Comparison of ENCODE assay signal across 8 mouse cellular contexts in genomic region chr1:82838469-82839295, GRCm38 (mm10). TPM values are rescaled to one million over a fixed set of nuclear protein-coding genes. Genes with fewer than 3 reads are reported as not detected.
DNase-seq lines count a peak whose midpoint lies in the region; ATAC-seq and TF ChIP-seq lines count a peak whose summit lies in the region.

No protein-coding gene starts in this region.

- H3K27me3 ChIP-seq in ES-Bruce4 (ENCODE audit: control insufficient read depth, insufficient read depth, low read length, poor library complexity, severe bottlenecking): no peaks in the 10 kb centered on the region
- no peaks in the 10 kb centered on the region for H3K27me3 ChIP-seq in forebrain, embryonic 14.5 days (replicated peaks; ENCODE audit: control insufficient read depth, insufficient read depth, low read length)
- no peaks in the 10 kb centered on the region for H3K27me3 ChIP-seq in liver, embryonic 12.5 days (replicated peaks)

- intact Hi-C loops in heart, postnatal 10 days (cut with DNase I): loop anchor here (2.0 to 5.0 kb wide), 4 partner anchors 44 to 148 kb away; no protein-coding TSS in a partner anchor

- TF ChIP-seq EP300 in ES-Bruce4 (IDR thresholded peaks at IDR 0.05; ENCODE audit: insufficient read depth, low read depth, low read length): no peak

- peak; percentile 31 for ATAC-seq in forebrain, embryonic 14.5 days
- ATAC-seq in liver, embryonic 12.5 days: no peak

- no peak for TF ChIP-seq POLR2A in ES-Bruce4 (IDR thresholded peaks at IDR 0.05; ENCODE audit: insufficient read depth, low read length)

- H3K4me3 ChIP-seq in ES-Bruce4 (ENCODE audit: low read depth, low read length): peak overlapping the region; percentile 29
- H3K4me3 ChIP-seq in forebrain, embryonic 14.5 days (ENCODE audit: low read depth, low read length): peak overlapping the region; percentile 98
- peak overlapping the region; percentile 98 for H3K4me3 ChIP-seq in liver, embryonic 12.5 days

- no peak for TF ChIP-seq CTCF in ES-Bruce4 (IDR thresholded peaks at IDR 0.05; ENCODE audit: low read depth, low read length)

- no peaks in the 10 kb centered on the region for H3K4me1 ChIP-seq in ES-Bruce4 (ENCODE audit: control insufficient read depth, insufficient read depth, low read length)
- H3K4me1 ChIP-seq in forebrain, embryonic 14.5 days (ENCODE audit: control insufficient read depth, insufficient read depth, low read length): peaks cover 11% of the 10 kb centered on the region
- peaks cover 88% of the 10 kb centered on the region for H3K4me1 ChIP-seq in liver, embryonic 12.5 days

- peaks cover 11% of the 10 kb centered on the region for H3K36me3 ChIP-seq in ES-Bruce4 (ENCODE audit: control insufficient read depth, insufficient read depth, low read length, poor library complexity, severe bottlenecking)
- no peaks in the 10 kb centered on the region for H3K36me3 ChIP-seq in forebrain, embryonic 14.5 days (ENCODE audit: control insufficient read depth, insufficient read depth, low read length)
- peaks cover 22% of the 10 kb centered on the region for H3K36me3 ChIP-seq in liver, embryonic 12.5 days

- 33% methylated on average over 18 of the region's 18 CpGs for WGBS in forebrain, embryonic 14.5 days
- 29% methylated on average over 18 of the region's 18 CpGs for WGBS in liver, embryonic 12.5 days (ENCODE audit: insufficient replicate concordance)

- peak; percentile 56 for DNase-seq in heart, adult 11 months
- no peak for DNase-seq in heart, postnatal 10 days
- peak; percentile 7 for DNase-seq in forebrain, embryonic 14.5 days (ENCODE audit: low spot score)
- no peak for DNase-seq in embryo, embryonic 11 days
- DNase-seq in urinary bladder, adult 2 months (ENCODE audit: low spot score): no peak
- DNase-seq in ovary, postnatal 10 days (ENCODE audit: low spot score): no peak

- peak overlapping the region; percentile 42; the same call in 1 of the 2 replicates for H3K9ac ChIP-seq in ES-Bruce4 (ENCODE audit: low read depth, poor library complexity, severe bottlenecking)
- H3K9ac ChIP-seq in forebrain, embryonic 14.5 days (ENCODE audit: low read length): peak overlapping the region; percentile 97
- H3K9ac ChIP-seq in liver, embryonic 12.5 days: peak overlapping the region; percentile 99

- peak overlapping the region; percentile 71 for H3K4me2 ChIP-seq in forebrain, embryonic 14.5 days (ENCODE audit: low read length)
- H3K4me2 ChIP-seq in liver, embryonic 12.5 days: peak overlapping the region; percentile 78

- peak overlapping the region; percentile 31; the same call in 1 of the 2 replicates for H3K27ac ChIP-seq in ES-Bruce4 (ENCODE audit: insufficient read depth, low read length)
- peak overlapping the region; percentile 79; the same call in 1 of the 2 replicates for H3K27ac ChIP-seq in forebrain, embryonic 14.5 days (ENCODE audit: low read depth, low read length)
- H3K27ac ChIP-seq in liver, embryonic 12.5 days: peak overlapping the region; percentile 94

- H3K9me3 ChIP-seq in ES-Bruce4 (replicated peaks; ENCODE audit: control insufficient read depth, insufficient read depth, low read length, poor library complexity, severe bottlenecking): no peaks in the 10 kb centered on the region
- no peaks in the 10 kb centered on the region for H3K9me3 ChIP-seq in forebrain, embryonic 14.5 days (replicated peaks; ENCODE audit: control insufficient read depth, low read length)
- H3K9me3 ChIP-seq in liver, embryonic 12.5 days (replicated peaks): no peaks in the 10 kb centered on the region

RNA-seq across cellular contexts. Expression of gene Agfg1, which starts 0.6 kb away (rescaled TPM):
- 10 to 100 TPM; 39.9 to 43.2 TPM for total RNA-seq in heart, postnatal 10 days (2021)
- 124 and 133 TPM in 2 replicates for polyA plus RNA-seq in ES-Bruce4 (2011; ENCODE audit: insufficient read depth, insufficient read length, low read depth, missing spikeins)
- 40.4 and 42.3 TPM in 2 replicates for polyA plus RNA-seq in forebrain, embryonic 14.5 days (2014; fragmentation: Nextera tagmentation; extraction: Ambion mirVana)
- 76.7 and 78.3 TPM in 2 replicates for polyA plus RNA-seq in liver, embryonic 12.5 days (2016; fragmentation: Nextera tagmentation; extraction: Ambion mirVana)
- 30.5 TPM in 2 replicates for polyA plus RNA-seq in urinary bladder, adult 2 months (2012; rRNA removed)

Comparison
In these comparisons a context has a peak if more than half of its experiments do, and no peak if none do; other contexts are left out.
1. DNase-seq: peak in heart, adult 11 months (single experiment) and forebrain, embryonic 14.5 days (single experiment); none in heart, postnatal 10 days (0 of 2), embryo, embryonic 11 days (single experiment), urinary bladder, adult 2 months (single experiment) and ovary, postnatal 10 days (single experiment).
2. H3K27ac ChIP-seq: peak in every context shown above with its lines; median percentile 94 in liver, embryonic 12.5 days; 79 in forebrain, embryonic 14.5 days; 31 in ES-Bruce4.
3. H3K4me3 ChIP-seq: peak in every context shown above with its lines; median percentile 98 in forebrain, embryonic 14.5 days; 98 in liver, embryonic 12.5 days; 29 in ES-Bruce4.
4. H3K9ac ChIP-seq: peak in every context shown above with its lines; median percentile 99 in liver, embryonic 12.5 days; 97 in forebrain, embryonic 14.5 days; 42 in ES-Bruce4.